Mouse (Mus musculus) CH12.LX (cell line): ENCODE data around the gene Slc16a3. TPM values are rescaled to one million over a fixed set of nuclear protein-coding genes. Genes with fewer than 3 reads are reported as not detected.
A peak's percentile ranks its signal among the peaks of the same experiment; 100 is the strongest.

Experiments used
- DNase-seq: peaks from one replicate; pipeline ENCODE4 v3.0.0-alpha.2; 2013; ENCODE audit errors: extremely low read depth
- H3K27ac ChIP-seq: 2 replicates; pipeline ENCODE4 v1.5.1; 2012; ENCODE audit warnings: low read depth, mild to moderate bottlenecking, control low read depth, moderate library complexity; ENCODE audit not compliant: insufficient read depth
- H3K27me3 ChIP-seq: replicated peaks from 2 replicates; pipeline ENCODE3; 2012; ENCODE audit warnings: inconsistent platforms
- H3K36me3 ChIP-seq, 2 experiments: replicated peaks in 1 of 2; 2 replicates each; pipeline versions ENCODE3 to v1.6.1; 2012; ENCODE audit warnings: inconsistent platforms in 1 of 2, low read length in 1 of 2, mild to moderate bottlenecking in 1 of 2, mixed read lengths in 1 of 2, moderate library complexity in 1 of 2; ENCODE audit not compliant: control insufficient read depth in 1 of 2, insufficient read depth in 1 of 2
- H3K4me1 ChIP-seq, 2 experiments: 2 replicates each; pipeline ENCODE4 v1.6.1; 2012; ENCODE audit warnings: inconsistent platforms in 1 of 2, moderate library complexity in 1 of 2; ENCODE audit not compliant: insufficient read depth in 2 of 2, control insufficient read depth in 1 of 2
- H3K4me2 ChIP-seq: 2 replicates; pipeline ENCODE4 v1.6.1; 2012; ENCODE audit warnings: low read depth, mild to moderate bottlenecking, control low read depth; ENCODE audit not compliant: poor library complexity, insufficient read depth, severe bottlenecking
- H3K4me3 ChIP-seq, 3 experiments: fragments of 150-350 bp in 1 of 3; sonication (generic) in 1 of 3; replicated peaks in 1 of 3; 2 replicates each; pipeline versions ENCODE3 to v1.5.1; 2011 to 2012; ENCODE audit warnings: low read depth in 2 of 3, low read length in 2 of 3, mild to moderate bottlenecking in 2 of 3, moderate library complexity in 2 of 3, control low read depth in 1 of 3, improper control_type of control experiment in 1 of 3, inconsistent platforms in 1 of 3, mixed read lengths in 1 of 3; ENCODE audit not compliant: poor library complexity in 1 of 3
- H3K79me2 ChIP-seq: replicated peaks from 2 replicates; pipeline ENCODE4 v1.6.1; 2012; ENCODE audit warnings: mild to moderate bottlenecking, moderate library complexity; ENCODE audit not compliant: control insufficient read depth, poor library complexity, insufficient read depth, severe bottlenecking; ENCODE audit errors: extremely low read depth
- H3K9ac ChIP-seq: 2 replicates; pipeline ENCODE4 v1.6.1; 2012; ENCODE audit warnings: low read depth, mild to moderate bottlenecking, control low read depth, moderate library complexity; ENCODE audit not compliant: insufficient read depth
- H3K9me3 ChIP-seq: replicated peaks from 2 replicates; pipeline ENCODE3; 2012; ENCODE audit warnings: low read length, inconsistent platforms, mixed read lengths
- CHD1 ChIP-seq: IDR thresholded peaks from 2 replicates; pipeline ENCODE4 v1.6.1; 2012; ENCODE audit warnings: low read depth, low read length, improper control_type of control experiment, inconsistent platforms
- CHD2 ChIP-seq: IDR thresholded peaks from 2 replicates; pipeline ENCODE4 v1.6.1; 2011; ENCODE audit warnings: low read length, improper control_type of control experiment
- CTCF ChIP-seq, 2 experiments: IDR thresholded peaks in 1 of 2; conservative IDR thresholded peaks in 1 of 2; 2 replicates each; pipeline ENCODE4 v1.5.1; 2011 to 2012; ENCODE audit warnings: low read depth in 2 of 2, low read length in 2 of 2, improper control_type of control experiment in 1 of 2, inconsistent platforms in 1 of 2, mild to moderate bottlenecking in 1 of 2, moderate library complexity in 1 of 2
- ETS1 ChIP-seq: conservative IDR thresholded peaks from 2 replicates; pipeline ENCODE4 v1.6.1; 2012; ENCODE audit warnings: low read depth, mild to moderate bottlenecking, inconsistent platforms, low read length, improper control_type of control experiment, moderate library complexity
- HCFC1 ChIP-seq: IDR thresholded peaks from 2 replicates; pipeline ENCODE4 v1.6.1; 2012; ENCODE audit warnings: low read depth, mild to moderate bottlenecking, inconsistent platforms, low read length, improper control_type of control experiment
- IRF4 ChIP-seq: IDR thresholded peaks from 2 replicates; pipeline ENCODE4 v1.6.1; 2014; ENCODE audit warnings: low read depth, mild to moderate bottlenecking, inconsistent platforms, low read length, improper control_type of control experiment
- JUN ChIP-seq: IDR thresholded peaks from 2 replicates; pipeline ENCODE4 v1.6.1; 2011; ENCODE audit warnings: low read depth, mild to moderate bottlenecking, low read length, improper control_type of control experiment, moderate library complexity; ENCODE audit not compliant: insufficient read depth
- MAX ChIP-seq: IDR thresholded peaks from 2 replicates; pipeline ENCODE4 v1.6.1; 2011; ENCODE audit warnings: low read length, improper control_type of control experiment
- MAZ ChIP-seq: IDR thresholded peaks from 2 replicates; pipeline ENCODE4 v1.6.1; 2012; ENCODE audit warnings: low read depth, mild to moderate bottlenecking, inconsistent platforms, low read length, improper control_type of control experiment, moderate library complexity
- MEF2A ChIP-seq: IDR thresholded peaks from 2 replicates; pipeline ENCODE4 v1.6.1; 2014; ENCODE audit warnings: low read depth, mild to moderate bottlenecking, inconsistent platforms, low read length, improper control_type of control experiment, borderline replicate concordance
- MXI1 ChIP-seq: IDR thresholded peaks from 2 replicates; pipeline ENCODE4 v1.6.1; 2011; ENCODE audit warnings: mild to moderate bottlenecking, low read depth, low read length, improper control_type of control experiment
- NRF1 ChIP-seq: IDR thresholded peaks from 2 replicates; pipeline ENCODE4 v1.6.1; 2014; ENCODE audit warnings: low read depth, mild to moderate bottlenecking, inconsistent platforms, low read length, improper control_type of control experiment, moderate library complexity
- PAX5 ChIP-seq: IDR thresholded peaks from 2 replicates; pipeline ENCODE4 v1.6.1; 2012; ENCODE audit warnings: low read length, inconsistent platforms, mixed read lengths
- POLR2A ChIP-seq: IDR thresholded peaks from 2 replicates; pipeline ENCODE4 v1.6.1; 2011; ENCODE audit warnings: low read depth, mild to moderate bottlenecking, improper control_type of control experiment, low read length
- SMC3 ChIP-seq: IDR thresholded peaks from 2 replicates; pipeline ENCODE4 v1.6.1; 2011; ENCODE audit warnings: low read depth, low read length, improper control_type of control experiment
- USF1 ChIP-seq: IDR thresholded peaks from 2 replicates; pipeline ENCODE4 v1.6.1; 2014; ENCODE audit warnings: low read depth, mild to moderate bottlenecking, inconsistent platforms, low read length, improper control_type of control experiment
- USF2 ChIP-seq: conservative IDR thresholded peaks from 2 replicates; pipeline ENCODE4 v1.6.1; 2011; ENCODE audit warnings: low read depth, low read length, improper control_type of control experiment
- ZKSCAN1 ChIP-seq: IDR thresholded peaks from 2 replicates; pipeline ENCODE4 v1.6.1; 2012; ENCODE audit warnings: low read depth, inconsistent platforms, low read length, improper control_type of control experiment, borderline replicate concordance
- ZMIZ1 ChIP-seq: IDR thresholded peaks from 2 replicates; pipeline ENCODE4 v1.6.1; 2012; ENCODE audit warnings: low read depth, mild to moderate bottlenecking, inconsistent platforms, low read length, improper control_type of control experiment
- ZNF384 ChIP-seq: IDR thresholded peaks from 2 replicates; pipeline ENCODE4 v1.6.1; 2012; ENCODE audit warnings: low read depth, low read length, improper control_type of control experiment, inconsistent platforms
- dilution Hi-C: fragments of 300-500 bp; cut with MboI; formaldehyde crosslinking; loops from 2 replicates; pipeline ENCODE4 v1.14.3; 2020; ENCODE audit warnings: low sequenced_read_pairs; ENCODE audit not compliant: extremely low pct_unique_long_range_greater_than_20kb, extremely low pct_ligation_motif_present
- in situ Hi-C: fragments of 300-500 bp; cut with MboI; formaldehyde crosslinking; loops from 3 replicates; pipeline ENCODE4 v1.14.3; 2019; ENCODE audit warnings: low sequenced_read_pairs, low pct_ligation_motif_present, low pct_unique_long_range_greater_than_20kb, mixed read lengths
- polyA plus RNA-seq: library from polyadenylated mRNA; unstranded; fragments of >175 nt; gene quantifications from 2 replicates; pipeline ENCODE4 v1.2.1, GENCODE M21; 2012; ENCODE audit warnings: low read depth; ENCODE audit not compliant: insufficient read length
- total RNA-seq, 2 experiments: library from RNA; depleted of rRNA; stranded (reverse); fragments of 300-350 nt in 1 of 2; fragments of >200 nt in 1 of 2; gene quantifications; 2 replicates each; pipeline ENCODE4 v1.2.3; 2012 to 2014

The Slc16a3 gene
- total and polyA plus RNA-seq, 3 experiments: 9.7 to 388 (median 130) TPM

DNA sequence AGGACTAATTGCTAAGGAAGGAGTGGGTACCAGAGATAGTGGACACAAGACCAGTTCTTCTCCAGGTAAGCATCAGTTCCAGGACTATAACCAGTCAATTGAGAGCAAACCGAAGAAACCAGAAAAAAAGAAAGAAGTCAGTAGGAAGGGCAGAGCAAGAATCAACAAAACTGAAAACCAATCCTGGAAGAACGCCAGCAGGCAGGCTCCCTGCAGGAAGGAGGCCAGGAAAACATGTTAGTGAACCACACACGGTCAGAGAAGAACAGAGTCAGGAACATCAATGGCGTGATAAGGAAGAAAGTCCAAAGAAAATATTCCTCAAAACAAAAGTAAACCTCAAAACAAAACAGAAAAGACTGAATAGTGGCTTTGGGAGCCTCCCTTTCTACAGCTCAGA is 53.7 kb downstream of the Slc16a3 start:
- Histone ChIP-seq H3K4me1 (peaks cover 3 to 7% of the 10 kb centered on the region in 2 experiments; a peak in 1 of 4 replicates), H3K36me3 (peaks cover 0 to 15% of the 10 kb centered on the region in 2 experiments), H3K79me2 (no peaks in the 10 kb centered on the region), H3K27ac (no peak overlapping the region), H3K27me3 (no peaks in the 10 kb centered on the region), H3K9ac (no peak overlapping the region), H3K4me2 (no peak overlapping the region), H3K9me3 (no peaks in the 10 kb centered on the region), H3K4me3 (no peak overlapping the region)
- dilution Hi-C loops: no loop called here
- TF ChIP-seq SMC3: no peak
- TF ChIP-seq ZNF384: no peak
- no peak for TF ChIP-seq ZKSCAN1
- TF ChIP-seq CTCF (conservative IDR thresholded peaks at IDR 0.05 in 1 of 2, IDR thresholded peaks at IDR 0.05 in 1 of 2; ENCODE audit: low read depth in 2 of 2, low read length in 2 of 2): no peak
- no peak for TF ChIP-seq IRF4
- TF ChIP-seq MAX: no peak
- TF ChIP-seq CHD2: no peak
- TF ChIP-seq MXI1: no peak
- no peak for TF ChIP-seq USF2
- TF ChIP-seq POLR2A: no peak
- TF ChIP-seq JUN: no peak
- no peak for TF ChIP-seq ZMIZ1
- no peak for TF ChIP-seq NRF1
- no peak for TF ChIP-seq HCFC1
- TF ChIP-seq USF1: no peak
- no peak for TF ChIP-seq ETS1
- TF ChIP-seq MEF2A: no peak
- no peak for TF ChIP-seq MAZ
- no peak for TF ChIP-seq PAX5
- no peak for TF ChIP-seq CHD1
- no peak for DNase-seq
- in situ Hi-C loops: no loop called here

DNA sequence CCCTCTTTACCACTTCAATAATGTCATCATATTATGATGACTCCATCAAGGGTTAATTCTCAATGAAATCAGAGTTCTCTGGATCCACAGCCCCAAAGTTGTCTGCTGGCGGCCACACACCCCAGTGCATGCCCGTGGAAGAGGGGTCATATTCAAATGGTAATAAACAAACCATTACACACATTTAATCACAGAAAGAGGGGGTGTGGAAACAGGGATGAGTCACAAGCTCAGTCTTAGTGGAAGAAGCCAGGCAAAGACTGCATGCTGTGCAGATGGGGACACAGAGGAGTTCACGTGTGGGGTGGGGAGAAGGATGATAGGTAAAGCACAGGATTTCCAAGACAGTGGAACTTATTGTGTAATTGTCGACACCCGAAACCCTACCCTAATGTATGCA is 56.0 kb downstream of the Slc16a3 start:
- H3K4me3 ChIP-seq: no peak overlapping the region
- TF ChIP-seq ETS1 (0 out of 2 replicates have a peak, but pooled peaks have one; percentile 11), ZNF384 (no peak)
- peaks cover 3 to 7% of the 10 kb centered on the region in 2 experiments; a peak in 1 of 4 replicates for H3K4me1 ChIP-seq
- in situ Hi-C loops (no loop called here), dilution Hi-C loops (no loop called here)
- H3K79me2 ChIP-seq: no peaks in the 10 kb centered on the region
- H3K4me2 ChIP-seq: no peak overlapping the region
- no peak for DNase-seq
- no peaks in the 10 kb centered on the region for H3K9me3 ChIP-seq
- H3K27me3 ChIP-seq: no peaks in the 10 kb centered on the region
- no peak overlapping the region for H3K9ac ChIP-seq
- peaks cover 0 to 2% of the 10 kb centered on the region in 2 experiments for H3K36me3 ChIP-seq
- no peak overlapping the region for H3K27ac ChIP-seq
